Mouse (Mus musculus) ES-Bruce4 (cell line): ENCODE data around the gene Bet1. TPM values are rescaled to one million over a fixed set of nuclear protein-coding genes. Genes with fewer than 3 reads are reported as not detected.

Source experiments
- H3K27ac ChIP-seq: 2 replicates; pipeline ENCODE4 v1.5.1; 2012; ENCODE audit warnings: low read length, inconsistent platforms; ENCODE audit not compliant: insufficient read depth
- H3K27me3 ChIP-seq: 2 replicates; pipeline ENCODE4 v1.6.1; 2012; ENCODE audit warnings: mild to moderate bottlenecking, low read length, inconsistent platforms; ENCODE audit not compliant: control insufficient read depth, poor library complexity, insufficient read depth, severe bottlenecking
- H3K36me3 ChIP-seq: 2 replicates; pipeline ENCODE4 v1.6.1; 2012; ENCODE audit warnings: inconsistent platforms, mild to moderate bottlenecking, low read length, moderate library complexity; ENCODE audit not compliant: control insufficient read depth, poor library complexity, insufficient read depth, severe bottlenecking
- H3K4me1 ChIP-seq: one replicate; pipeline ENCODE4 v1.8.1; 2011; ENCODE audit warnings: low read length; ENCODE audit not compliant: control insufficient read depth, insufficient read depth
- H3K4me3 ChIP-seq: 2 replicates; pipeline ENCODE4 v1.5.1; 2011; ENCODE audit warnings: low read depth, mild to moderate bottlenecking, low read length
- H3K9ac ChIP-seq: 2 replicates; pipeline ENCODE4 v1.6.1; 2012; ENCODE audit warnings: low read depth, mild to moderate bottlenecking, inconsistent platforms; ENCODE audit not compliant: poor library complexity, severe bottlenecking
- H3K9me3 ChIP-seq: replicated peaks from 2 replicates; pipeline ENCODE4 v1.6.1; 2012; ENCODE audit warnings: mild to moderate bottlenecking, low read length, inconsistent platforms; ENCODE audit not compliant: control insufficient read depth, poor library complexity, insufficient read depth, severe bottlenecking
- CTCF ChIP-seq: IDR thresholded peaks from one replicate; pipeline ENCODE4 v1.8.1; 2011; ENCODE audit warnings: low read depth, low read length
- EP300 ChIP-seq: IDR thresholded peaks from 2 replicates; pipeline ENCODE4 v1.6.1; 2011; ENCODE audit warnings: low read depth, low read length; ENCODE audit not compliant: insufficient read depth
- POLR2A ChIP-seq: IDR thresholded peaks from one replicate; pipeline ENCODE4 v1.8.1; 2011; ENCODE audit warnings: low read length; ENCODE audit not compliant: insufficient read depth
- polyA plus RNA-seq: library from polyadenylated mRNA; stranded (reverse); fragments of >200 nt; gene quantifications from 2 replicates; pipeline ENCODE4 v1.2.4, GENCODE M21; 2011; ENCODE audit warnings: low read depth; ENCODE audit not compliant: missing spikeins, insufficient read depth, insufficient read length

The Bet1 gene
- polyA plus RNA-seq, 1 experiment: 65.7 TPM

DNA sequence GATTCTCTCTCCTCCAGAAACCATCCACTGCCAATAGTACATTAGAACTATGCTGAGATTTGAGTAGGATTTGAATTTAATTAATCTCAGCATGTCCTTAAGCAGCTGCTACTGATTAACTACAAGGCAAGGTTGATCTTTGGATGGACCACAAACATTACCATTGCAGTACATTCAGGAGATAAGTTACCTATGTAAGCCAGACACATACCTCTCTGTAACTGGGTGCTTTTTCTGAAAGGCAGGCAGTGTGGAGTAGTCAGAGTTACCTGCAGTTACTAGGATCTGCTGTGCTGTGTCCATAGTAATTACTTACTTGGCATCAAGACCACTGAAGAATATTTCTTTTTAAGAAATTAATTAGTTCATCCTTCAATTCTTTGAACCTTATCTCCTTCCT, 17.1 kb downstream of the Bet1 start:
- H3K4me3 ChIP-seq: no peak overlapping the region
- H3K9ac ChIP-seq: no peak overlapping the region
- no peaks in the 10 kb centered on the region for H3K9me3 ChIP-seq
- TF ChIP-seq POLR2A: no peak
- no peaks in the 10 kb centered on the region for H3K27me3 ChIP-seq
- no peak overlapping the region for H3K27ac ChIP-seq
- H3K4me1 ChIP-seq: no peaks in the 10 kb centered on the region
- H3K36me3 ChIP-seq: no peaks in the 10 kb centered on the region

GRCm38 (mm10) chr6:4054387-4054786, 32.4 kb downstream of the Bet1 start:
- no peak overlapping the region for H3K4me3 ChIP-seq
- H3K36me3 ChIP-seq: no peaks in the 10 kb centered on the region
- no peaks in the 10 kb centered on the region for H3K4me1 ChIP-seq
- H3K9ac ChIP-seq: no peak overlapping the region
- H3K27me3 ChIP-seq: no peaks in the 10 kb centered on the region
- H3K27ac ChIP-seq: no peak overlapping the region
- no peaks in the 10 kb centered on the region for H3K9me3 ChIP-seq
- no peak for TF ChIP-seq CTCF
- no peak for TF ChIP-seq EP300
- TF ChIP-seq POLR2A: no peak

GRCm38 (mm10) chr6:4052843-4053242, 33.9 kb downstream of the Bet1 start:
- no peak overlapping the region for H3K27ac ChIP-seq

GRCm38 (mm10) chr6:4047200-4047599, 39.6 kb downstream of the Bet1 start:
- no peak overlapping the region for H3K9ac ChIP-seq
- no peak overlapping the region for H3K4me3 ChIP-seq
- no peaks in the 10 kb centered on the region for H3K9me3 ChIP-seq
- no peaks in the 10 kb centered on the region for H3K4me1 ChIP-seq
- TF ChIP-seq POLR2A (no peak), CTCF (no peak), EP300 (no peak)
- H3K27ac ChIP-seq: no peak overlapping the region
- no peaks in the 10 kb centered on the region for H3K36me3 ChIP-seq
- H3K27me3 ChIP-seq: no peaks in the 10 kb centered on the region

More at GRCm38 (mm10) chr6:4052843-4053242, 33.9 kb downstream of the Bet1 start:
- Histone ChIP-seq H3K9ac (no peak overlapping the region), H3K9me3 (no peaks in the 10 kb centered on the region), H3K4me3 (no peak overlapping the region), H3K27me3 (no peaks in the 10 kb centered on the region), H3K4me1 (no peaks in the 10 kb centered on the region), H3K36me3 (no peaks in the 10 kb centered on the region)
- TF ChIP-seq CTCF (no peak), EP300 (no peak), POLR2A (no peak)

- no peaks in the 10 kb centered on the region for H3K9me3 ChIP-seq
- no peaks in the 10 kb centered on the region for H3K27me3 ChIP-seq
- no peak overlapping the region for H3K9ac ChIP-seq
- TF ChIP-seq CTCF: no peak
- no peak for TF ChIP-seq POLR2A
- TF ChIP-seq EP300: no peak
- no peak overlapping the region for H3K4me3 ChIP-seq
- H3K36me3 ChIP-seq: no peaks in the 10 kb centered on the region
- H3K27ac ChIP-seq: no peak overlapping the region
- no peaks in the 10 kb centered on the region for H3K4me1 ChIP-seq
Observed at GRCm38 (mm10) chr6:4041821-4042220, 45.0 kb downstream of the Bet1 start.

DNA sequence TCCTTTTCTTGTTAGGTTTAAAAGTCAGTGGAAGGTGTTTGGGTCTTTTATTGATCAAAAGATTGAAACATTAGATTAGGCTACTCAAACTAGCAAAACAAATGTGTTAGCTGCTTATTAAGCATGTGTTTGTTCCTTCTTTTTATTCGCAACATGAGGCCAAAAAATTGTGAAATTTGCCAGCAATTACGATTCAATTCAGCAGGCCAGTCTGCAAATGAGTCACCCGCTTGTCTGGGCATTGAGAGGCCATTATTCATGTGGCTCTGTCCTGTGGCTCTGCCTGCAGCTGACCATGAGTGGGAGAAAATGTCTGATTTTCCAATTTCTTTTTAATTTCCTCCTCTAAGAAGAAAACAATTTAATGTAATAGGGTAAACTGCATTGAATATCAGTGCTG, 55.8 kb downstream of the Bet1 start:
- no peaks in the 10 kb centered on the region for H3K4me1 ChIP-seq
- H3K4me3 ChIP-seq: no peak overlapping the region
- TF ChIP-seq EP300: no peak
- no peak for TF ChIP-seq POLR2A
- TF ChIP-seq CTCF: no peak
- H3K27ac ChIP-seq: no peak overlapping the region
- no peaks in the 10 kb centered on the region for H3K27me3 ChIP-seq
- no peaks in the 10 kb centered on the region for H3K9me3 ChIP-seq
- H3K36me3 ChIP-seq: no peaks in the 10 kb centered on the region
- no peak overlapping the region for H3K9ac ChIP-seq

Other genes with a start within 250 kb of the Bet1 start
- gene Tfpi2, start 98.1 kb downstream of the Bet1 start, polyA plus RNA-seq: not detected in 2 replicates
- 0.57 and 0.76 TPM in 2 replicates for gene Gngt1, start 93.2 kb downstream of the Bet1 start, polyA plus RNA-seq
- not detected in 2 replicates for gene Gng11, start 83.1 kb downstream of the Bet1 start, polyA plus RNA-seq